Mouse (Mus musculus) stomach, embryonic 15.5 days (tissue): ENCODE data around the gene Epb41. TPM values are rescaled to one million over a fixed set of nuclear protein-coding genes. Genes with fewer than 3 reads are reported as not detected.

Source experiments
- ATAC-seq: fragments of 200-750 bp; cut with Nextera tagmentation; 2 replicates; pipeline ENCODE4 v1.8.0; 2017; ENCODE audit warnings: low read depth, moderate number of reproducible peaks, moderate TSS enrichment; ENCODE audit not compliant: insufficient read depth, low FRiP score
- H3K27ac ChIP-seq: fragments of 300-500 bp; sonication (generic); 2 replicates; pipeline ENCODE4 v1.5.1; 2015; ENCODE audit warnings: mild to moderate bottlenecking, inconsistent platforms
- H3K27me3 ChIP-seq: fragments of 300-500 bp; sonication (generic); replicated peaks from 2 replicates; pipeline ENCODE4 v1.6.1; 2015; ENCODE audit warnings: inconsistent platforms
- H3K36me3 ChIP-seq: fragments of 300-500 bp; sonication (generic); 2 replicates; pipeline ENCODE4 v1.6.1; 2015; ENCODE audit warnings: inconsistent platforms
- H3K4me1 ChIP-seq: fragments of 300-500 bp; sonication (generic); 2 replicates; pipeline ENCODE4 v1.6.1; 2015; ENCODE audit warnings: inconsistent platforms
- H3K4me2 ChIP-seq: fragments of 300-500 bp; sonication (generic); 2 replicates; pipeline ENCODE4 v1.6.1; 2015; ENCODE audit warnings: mild to moderate bottlenecking, inconsistent platforms
- H3K4me3 ChIP-seq: fragments of 300-500 bp; sonication (generic); replicated peaks from 2 replicates; pipeline ENCODE4 v1.5.1; 2015; ENCODE audit warnings: inconsistent platforms
- H3K9ac ChIP-seq: fragments of 300-500 bp; sonication (generic); 2 replicates; pipeline ENCODE4 v1.6.1; 2015; ENCODE audit warnings: inconsistent platforms
- H3K9me3 ChIP-seq: fragments of 300-500 bp; sonication (generic); 2 replicates; pipeline ENCODE4 v1.6.1; 2016; ENCODE audit warnings: inconsistent platforms
- WGBS: fragments of 180-500 bp; shearing (Covaris S2); methylation state at CpG from one replicate; pipeline ENCODE4 v1.1.7; 2015; 5-methylcytosine and 5-hydroxymethylcytosine counted together
- polyA plus RNA-seq: library from polyadenylated mRNA; unstranded; fragments of >200 nt; fragmentation: Nextera tagmentation; extraction: Ambion mirVana; gene quantifications from 2 replicates; pipeline ENCODE4 v1.2.1, GENCODE M21; 2015

The Epb41 gene
- polyA plus RNA-seq, result 54.9 and 57.8 TPM in 2 replicates

GRCm38 (mm10) chr4:132074933-132075769 lies at the start of gene Epb41:
Gene Epb41 (minus strand): TSS chr4:132075321.
- Histone ChIP-seq H3K4me3 (peak within 1 kb of the TSS; percentile 61), H3K27ac (peak within 1 kb of the TSS; percentile 79), H3K36me3 (no peaks in the 10 kb centered on the region), H3K27me3 (no peaks in the 10 kb centered on the region), H3K9ac (peak within 1 kb of the TSS; percentile 55), H3K4me1 (0 out of 2 replicates have a peak, but pooled peaks cover 14% of the 10 kb centered on the region), H3K4me2 (peak within 1 kb of the TSS; percentile 93), H3K9me3 (no peaks in the 10 kb centered on the region)
- WGBS, result 2% methylated on average over 46 of the region's 47 CpGs
- peak; percentile 95 for ATAC-seq

DNA sequence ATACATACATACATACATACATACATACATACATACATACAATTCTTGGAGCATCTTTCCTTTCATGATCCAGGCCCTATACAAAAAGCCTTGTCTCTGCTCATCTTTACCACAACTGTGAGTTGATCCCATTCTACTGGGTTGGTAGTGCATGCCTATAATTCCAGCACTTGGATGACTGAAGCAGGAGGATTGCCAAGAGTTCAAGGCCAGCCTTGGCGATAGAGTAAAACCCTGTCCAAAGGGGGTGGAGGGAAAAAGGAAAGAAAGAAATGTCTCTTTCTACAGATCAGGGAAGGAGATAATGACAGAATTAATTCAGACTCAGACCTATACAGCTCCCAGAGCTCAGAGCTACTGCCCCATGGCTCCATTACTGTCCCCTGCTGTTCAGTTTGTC lies 48.0 kb upstream of the Epb41 start:
- no peaks in the 10 kb centered on the region for H3K9me3 ChIP-seq
- H3K27me3 ChIP-seq, result no peaks in the 10 kb centered on the region
- no peak overlapping the region for H3K27ac ChIP-seq
- no peak overlapping the region for H3K4me2 ChIP-seq
- H3K4me3 ChIP-seq, result no peak overlapping the region
- no peak for ATAC-seq
- no peaks in the 10 kb centered on the region for H3K36me3 ChIP-seq
- no peaks in the 10 kb centered on the region for H3K4me1 ChIP-seq
- no peak overlapping the region for H3K9ac ChIP-seq
- 78% methylated on average over 1 of the region's 1 CpGs for WGBS

DNA sequence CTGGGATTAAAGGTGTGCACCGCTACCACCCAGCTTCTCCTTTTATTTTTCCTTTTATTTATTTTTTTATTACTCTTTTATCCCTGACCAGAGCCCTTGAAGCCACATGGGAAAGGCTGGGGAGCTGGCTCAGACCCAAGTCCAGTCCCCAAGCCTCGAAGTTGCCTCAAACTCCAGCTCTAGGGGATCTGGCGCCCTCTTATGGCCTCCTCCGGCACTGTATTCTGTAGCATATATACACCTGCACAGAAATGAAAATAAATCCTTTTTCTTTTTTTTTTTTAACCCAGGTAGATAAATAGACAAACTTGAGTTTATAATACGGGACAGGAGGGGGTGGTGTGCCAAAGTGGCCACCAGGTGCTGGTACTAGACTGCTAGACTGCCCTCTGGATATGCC lies 46.6 kb upstream of the Epb41 start:
- WGBS, result 78% methylated on average over 5 of the region's 5 CpGs
- no peak overlapping the region for H3K4me3 ChIP-seq
- H3K4me1 ChIP-seq, result no peaks in the 10 kb centered on the region
- no peak for ATAC-seq
- no peak overlapping the region for H3K27ac ChIP-seq
- H3K4me2 ChIP-seq, result no peak overlapping the region
- H3K36me3 ChIP-seq, result no peaks in the 10 kb centered on the region
- no peaks in the 10 kb centered on the region for H3K9me3 ChIP-seq
- no peaks in the 10 kb centered on the region for H3K27me3 ChIP-seq
- H3K9ac ChIP-seq, result no peak overlapping the region

DNA sequence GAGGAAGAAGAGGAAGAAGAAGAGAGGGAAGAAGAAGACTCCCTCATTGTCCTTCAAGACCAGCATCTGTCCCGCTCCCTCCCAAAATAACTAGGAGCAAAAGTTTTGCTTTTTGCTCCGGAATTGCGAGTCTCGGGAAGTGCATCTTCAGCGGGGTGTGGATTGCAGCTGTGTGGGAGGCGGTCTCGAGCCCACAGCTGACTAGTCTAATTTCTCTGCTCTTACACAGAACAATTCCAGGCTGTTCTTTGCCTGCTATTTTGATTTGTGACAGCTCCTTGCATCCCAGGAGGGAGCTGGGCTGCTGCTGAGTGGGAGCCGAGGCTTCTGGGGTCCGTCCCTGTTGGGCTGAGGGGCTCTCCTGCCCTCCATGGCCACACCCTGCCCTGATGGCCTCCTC lies 44.4 kb upstream of the Epb41 start:
- no peak overlapping the region for H3K9ac ChIP-seq
- no peak overlapping the region for H3K4me2 ChIP-seq
- no peak for ATAC-seq
- no peak overlapping the region for H3K4me3 ChIP-seq
- no peak overlapping the region for H3K27ac ChIP-seq
- no peaks in the 10 kb centered on the region for H3K4me1 ChIP-seq
- H3K36me3 ChIP-seq, result no peaks in the 10 kb centered on the region
- WGBS, result 49% methylated on average over 9 of the region's 9 CpGs
- no peaks in the 10 kb centered on the region for H3K9me3 ChIP-seq
- no peaks in the 10 kb centered on the region for H3K27me3 ChIP-seq

GRCm38 (mm10) chr4:132116315-132116714 lies 41.2 kb upstream of the Epb41 start:
- H3K9me3 ChIP-seq, result no peaks in the 10 kb centered on the region
- no peaks in the 10 kb centered on the region for H3K36me3 ChIP-seq
- H3K4me2 ChIP-seq, result no peak overlapping the region
- no peak overlapping the region for H3K4me3 ChIP-seq
- 0 out of 2 replicates have a peak, but pooled peaks cover 3% of the 10 kb centered on the region for H3K4me1 ChIP-seq
- no peak overlapping the region for H3K9ac ChIP-seq
- H3K27me3 ChIP-seq, result 0 out of 2 replicates have a peak, but pooled peaks cover 6% of the 10 kb centered on the region
- 76% methylated on average over 4 of the region's 4 CpGs for WGBS
- no peak overlapping the region for H3K27ac ChIP-seq
- no peak for ATAC-seq

- no peak overlapping the region for H3K9ac ChIP-seq
- 0 out of 2 replicates have a peak, but pooled peaks cover 3% of the 10 kb centered on the region for H3K4me1 ChIP-seq
- peak overlapping the region; percentile 25 for H3K4me3 ChIP-seq
- WGBS, result 34% methylated on average over 53 of the region's 53 CpGs
- no peak overlapping the region for H3K27ac ChIP-seq
- no peaks in the 10 kb centered on the region for H3K9me3 ChIP-seq
- H3K4me2 ChIP-seq, result peak overlapping the region; percentile 54
- no peak for ATAC-seq
- 0 out of 2 replicates have a peak, but pooled peaks cover 6% of the 10 kb centered on the region for H3K27me3 ChIP-seq
- no peaks in the 10 kb centered on the region for H3K36me3 ChIP-seq
These were observed 38.4 kb upstream of the Epb41 start for GRCm38 (mm10) chr4:132113411-132114095.

- Histone ChIP-seq H3K27ac (no peak overlapping the region), H3K27me3 (0 out of 2 replicates have a peak, but pooled peaks cover 6% of the 10 kb centered on the region), H3K4me1 (0 out of 2 replicates have a peak, but pooled peaks cover 3% of the 10 kb centered on the region), H3K36me3 (no peaks in the 10 kb centered on the region), H3K4me3 (no peak overlapping the region), H3K9ac (no peak overlapping the region), H3K9me3 (no peaks in the 10 kb centered on the region), H3K4me2 (no peak overlapping the region)
- ATAC-seq, result no peak
- WGBS, result 76% methylated on average over 4 of the region's 4 CpGs
These were observed 36.1 kb upstream of the Epb41 start for GRCm38 (mm10) chr4:132111227-132111626.

DNA sequence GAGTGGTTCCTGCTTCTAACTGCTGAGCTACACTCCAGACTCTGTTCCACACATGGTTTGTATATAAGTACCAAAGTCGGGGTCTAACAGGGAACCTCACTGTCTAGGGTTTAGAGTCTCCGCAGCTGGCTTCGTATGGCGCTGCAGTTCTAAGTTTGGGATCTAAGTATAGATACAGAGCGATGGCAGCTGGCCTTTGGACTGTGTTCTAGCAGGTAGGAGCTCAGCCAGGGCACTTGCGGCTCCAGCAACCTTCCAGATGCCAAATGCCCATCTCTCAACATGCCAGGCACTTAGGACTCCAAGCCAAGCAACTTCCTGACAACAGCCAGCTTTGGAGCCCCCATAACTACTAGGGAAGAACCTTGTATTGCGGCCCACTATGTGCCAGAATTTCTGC lies 33.1 kb upstream of the Epb41 start:
- no peaks in the 10 kb centered on the region for H3K36me3 ChIP-seq
- WGBS, result 84% methylated on average over 7 of the region's 7 CpGs
- 0 out of 2 replicates have a peak, but pooled peaks cover under 1% of the 10 kb centered on the region for H3K4me1 ChIP-seq
- no peak overlapping the region for H3K4me3 ChIP-seq
- no peak overlapping the region for H3K4me2 ChIP-seq
- no peaks in the 10 kb centered on the region for H3K9me3 ChIP-seq
- 0 out of 2 replicates have a peak, but pooled peaks cover 4% of the 10 kb centered on the region for H3K27me3 ChIP-seq
- no peak overlapping the region for H3K9ac ChIP-seq
- no peak overlapping the region for H3K27ac ChIP-seq
- no peak for ATAC-seq

DNA sequence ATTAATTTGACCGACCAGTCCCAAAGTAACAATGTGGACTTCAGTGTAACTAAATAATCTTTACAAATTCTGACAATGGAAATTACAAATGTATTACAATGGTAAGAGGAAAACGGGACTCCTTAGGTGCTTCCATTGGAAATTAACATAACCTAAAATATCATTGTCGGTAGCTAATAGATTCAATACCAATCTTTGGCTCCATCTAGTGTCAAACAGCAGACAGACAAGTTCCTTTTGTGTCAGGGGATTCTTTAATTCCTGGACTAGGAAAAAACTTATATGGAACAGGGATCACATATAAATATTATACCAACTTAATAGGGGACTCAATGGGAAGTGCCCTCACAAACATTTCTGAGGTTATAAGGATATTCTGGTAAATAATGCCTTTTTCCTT lies 26.0 kb upstream of the Epb41 start:
- Histone ChIP-seq H3K27me3 (no peaks in the 10 kb centered on the region), H3K9ac (no peak overlapping the region), H3K9me3 (no peaks in the 10 kb centered on the region), H3K4me1 (peaks cover 7% of the 10 kb centered on the region; the same call in 1 of the 2 replicates), H3K36me3 (no peaks in the 10 kb centered on the region), H3K4me2 (no peak overlapping the region), H3K4me3 (no peak overlapping the region), H3K27ac (no peak overlapping the region)
- ATAC-seq, result no peak
- 21% methylated on average over 3 of the region's 3 CpGs for WGBS

DNA sequence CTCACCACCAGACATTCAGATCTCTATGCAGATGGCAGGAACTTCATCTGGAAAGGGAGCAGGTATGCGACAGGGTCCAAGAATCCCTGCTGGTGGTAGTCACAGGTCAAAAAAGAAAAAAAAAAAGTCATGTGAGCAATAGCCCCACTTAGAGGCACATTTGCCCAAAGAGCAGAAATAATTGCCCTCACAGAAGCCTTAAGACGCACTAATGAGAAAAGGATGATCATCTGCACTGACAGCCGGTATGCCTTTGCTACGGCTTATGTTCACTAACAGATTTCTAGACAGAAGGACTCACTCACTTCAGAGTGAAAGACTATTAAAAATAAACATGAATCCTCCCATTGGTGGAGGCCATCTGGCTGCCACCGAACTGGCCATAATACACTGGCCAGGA lies 24.4 kb upstream of the Epb41 start:
- Histone ChIP-seq H3K4me3 (no peak overlapping the region), H3K9me3 (no peaks in the 10 kb centered on the region), H3K27me3 (no peaks in the 10 kb centered on the region), H3K9ac (no peak overlapping the region), H3K4me1 (peaks cover 7% of the 10 kb centered on the region; the same call in 1 of the 2 replicates), H3K4me2 (no peak overlapping the region), H3K36me3 (no peaks in the 10 kb centered on the region), H3K27ac (no peak overlapping the region)
- ATAC-seq, result no peak
- 67% methylated on average over 5 of the region's 5 CpGs for WGBS

- Histone ChIP-seq H3K4me1 (peaks cover 7% of the 10 kb centered on the region; the same call in 1 of the 2 replicates), H3K9me3 (no peaks in the 10 kb centered on the region), H3K9ac (no peak overlapping the region), H3K4me2 (no peak overlapping the region), H3K36me3 (no peaks in the 10 kb centered on the region), H3K27ac (no peak overlapping the region), H3K4me3 (no peak overlapping the region), H3K27me3 (no peaks in the 10 kb centered on the region)
- no peak for ATAC-seq
- WGBS, result 65% methylated on average over 7 of the region's 7 CpGs
These were observed 19.9 kb upstream of the Epb41 start for GRCm38 (mm10) chr4:132095043-132095442.

- ATAC-seq, result no peak
- H3K27ac ChIP-seq, result no peak overlapping the region
- H3K4me1 ChIP-seq, result peaks cover 7% of the 10 kb centered on the region; the same call in 1 of the 2 replicates
- no peaks in the 10 kb centered on the region for H3K27me3 ChIP-seq
- no peak overlapping the region for H3K4me2 ChIP-seq
- H3K4me3 ChIP-seq, result no peak overlapping the region
- whole genome bisulfite sequencing, result 79% methylated on average over 5 of the region's 5 CpGs
- no peak overlapping the region for H3K9ac ChIP-seq
- H3K36me3 ChIP-seq, result no peaks in the 10 kb centered on the region
- no peaks in the 10 kb centered on the region for H3K9me3 ChIP-seq
These were observed 18.8 kb upstream of the Epb41 start for GRCm38 (mm10) chr4:132093928-132094327.
